Mouse (Mus musculus): ENCODE data around the gene Rora.

DNA sequence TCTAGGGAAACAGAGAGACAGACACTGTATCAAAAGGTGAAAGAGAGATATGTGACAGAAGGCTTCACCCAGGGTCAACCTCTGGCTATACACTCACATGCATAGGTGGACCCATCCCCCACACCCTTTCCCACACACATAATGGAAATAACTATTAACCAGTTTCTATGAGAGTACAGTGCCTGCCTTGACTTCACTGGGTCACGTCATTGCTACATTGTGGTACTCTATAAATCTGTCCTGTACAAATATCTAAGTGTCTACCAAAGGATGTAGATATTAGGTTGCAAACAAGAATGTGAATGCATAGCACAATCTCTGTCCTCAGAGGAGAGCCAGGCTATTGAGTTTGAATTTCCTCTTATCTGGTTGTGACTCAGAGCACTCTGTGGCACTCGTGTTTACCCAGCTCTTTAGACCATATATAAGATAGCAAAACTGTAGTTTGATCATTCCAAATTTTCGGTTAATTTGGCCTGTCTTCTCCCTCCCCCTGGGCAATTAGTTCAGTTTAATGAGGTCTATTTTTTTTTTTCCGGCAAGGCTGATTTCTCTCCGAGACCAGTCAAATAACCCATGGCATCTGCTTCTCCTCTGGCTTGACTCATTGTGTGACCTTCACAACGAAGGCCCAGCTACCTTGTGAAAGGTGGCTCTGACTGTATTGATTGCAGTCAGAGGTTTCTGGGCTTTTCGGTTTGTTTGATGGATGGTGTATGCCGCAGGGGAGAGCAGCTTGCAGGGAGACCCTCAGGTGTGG is 502.4 kb downstream of the Rora start:
- no peak for TF ChIP-seq CTCF (IDR thresholded peaks at IDR 0.05; ENCODE audit: extremely low read depth, insufficient read length, insufficient replicate concordance, low read depth, low read length)
- no peak for TF ChIP-seq POLR2A (IDR thresholded peaks at IDR 0.05; ENCODE audit: low read depth, low read length)
